In the genomic region with DNA sequence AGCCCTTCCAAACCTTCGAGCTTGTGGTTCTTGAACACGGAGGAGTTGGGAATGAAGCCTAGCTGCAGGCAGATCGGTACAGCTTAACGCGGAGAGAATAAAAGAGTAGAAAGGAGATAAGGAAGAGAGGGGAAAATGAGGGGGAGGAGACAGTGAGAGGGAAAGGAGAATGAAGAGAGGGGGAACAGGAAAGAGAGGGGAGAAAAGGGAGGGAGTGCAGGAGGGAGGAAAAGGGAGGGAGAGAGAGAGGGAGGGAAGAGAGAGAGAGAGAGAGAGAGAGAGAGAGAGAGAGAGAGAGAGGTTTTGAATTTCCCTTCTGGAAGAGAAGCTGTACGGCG, we compare ENCODE assay signal across 8 mouse cellular contexts. TPM values are rescaled to one million over a fixed set of nuclear protein-coding genes. Genes with fewer than 3 reads are reported as not detected.
DNase-seq lines count a peak whose midpoint lies in the region; ATAC-seq and TF ChIP-seq lines count a peak whose summit lies in the region.

A gene (plus strand): TSS at position 301 of the 338 bp plus-strand sequence.

- no peak for TF ChIP-seq CTCF in kidney, adult 2 months (conservative IDR thresholded peaks at IDR 0.05; ENCODE audit: insufficient read depth, insufficient read length, low read depth, low read length)

- H3K9me3 ChIP-seq in hindbrain, embryonic 16.5 days (ENCODE audit: control insufficient read depth, low read length): no peaks in the 10 kb centered on the region
- H3K9me3 ChIP-seq in midbrain, embryonic 12.5 days: no peaks in the 10 kb centered on the region

- WGBS in kidney, adult 2 months: 6% methylated on average over 7 of the region's 7 CpGs
- WGBS in hindbrain, embryonic 16.5 days: 3% methylated on average over 7 of the region's 7 CpGs
- 1% methylated on average over 7 of the region's 7 CpGs for WGBS in midbrain, embryonic 12.5 days

- H3K27me3 ChIP-seq in kidney, adult 2 months (replicated peaks; ENCODE audit: control insufficient read depth, insufficient read depth, low read length): no peaks in the 10 kb centered on the region; the same call in 1 of the 2 replicates
- 0 out of 2 replicates have a peak, but pooled peaks cover 4% of the 10 kb centered on the region for H3K27me3 ChIP-seq in hindbrain, embryonic 16.5 days (replicated peaks; ENCODE audit: control insufficient read depth, insufficient read depth, low read length)
- peaks cover 22% of the 10 kb centered on the region for H3K27me3 ChIP-seq in midbrain, embryonic 12.5 days

- H3K4me2 ChIP-seq in hindbrain, embryonic 16.5 days (ENCODE audit: low read length): peak within 1 kb of the TSS; percentile 65
- peak within 1 kb of the TSS; percentile 83 for H3K4me2 ChIP-seq in midbrain, embryonic 12.5 days (replicated peaks)

- no peaks in the 10 kb centered on the region for H3K36me3 ChIP-seq in kidney, adult 2 months (ENCODE audit: control insufficient read depth, insufficient read depth, low read length)
- no peaks in the 10 kb centered on the region for H3K36me3 ChIP-seq in hindbrain, embryonic 16.5 days (ENCODE audit: control insufficient read depth, insufficient read depth, low read length)
- no peaks in the 10 kb centered on the region for H3K36me3 ChIP-seq in midbrain, embryonic 12.5 days

- DNase-seq in kidney, adult 2 months: no peak
- no peak for DNase-seq in kidney, postnatal 4 days
- no peak for DNase-seq in adrenal gland, postnatal 4 days (ENCODE audit: low spot score in 2 of 2)
- no peak for DNase-seq in T-cell, adult 2 months (ENCODE audit: low spot score)
- DNase-seq in frontal cortex, postnatal 36 days (ENCODE audit: low spot score in 2 of 2): no peak
- no peak for DNase-seq in c-Kit-positive CD71-positive TER-119-positive erythroid progenitor cells, embryonic 14.5 days (ENCODE audit: low spot score)

- H3K4me3 ChIP-seq in kidney, adult 2 months (ENCODE audit: insufficient read depth, low read depth, low read length): no peak within 1 kb of the TSS
- H3K4me3 ChIP-seq in hindbrain, embryonic 16.5 days (ENCODE audit: low read length): peak within 1 kb of the TSS; percentile 51
- H3K4me3 ChIP-seq in midbrain, embryonic 12.5 days: peak within 1 kb of the TSS; percentile 52

- no peak for TF ChIP-seq POLR2A in kidney, adult 2 months (IDR thresholded peaks at IDR 0.05; ENCODE audit: low read depth, low read length)

- no peak within 1 kb of the TSS for H3K27ac ChIP-seq in kidney, adult 2 months (ENCODE audit: insufficient read depth, low read depth, low read length)
- peak within 1 kb of the TSS; percentile 83 for H3K27ac ChIP-seq in hindbrain, embryonic 16.5 days (ENCODE audit: low read depth, low read length)
- peak within 1 kb of the TSS; percentile 86 for H3K27ac ChIP-seq in midbrain, embryonic 12.5 days (replicated peaks)

- peak; percentile 4; the same call in 1 of the 2 replicates for ATAC-seq in hindbrain, embryonic 16.5 days
- no peak for ATAC-seq in midbrain, embryonic 12.5 days (ENCODE audit: low FRiP score, low read depth)

- H3K4me1 ChIP-seq in kidney, adult 2 months (ENCODE audit: control insufficient read depth, insufficient read depth, low read length): no peaks in the 10 kb centered on the region
- peaks cover 29% of the 10 kb centered on the region for H3K4me1 ChIP-seq in hindbrain, embryonic 16.5 days (ENCODE audit: control insufficient read depth, insufficient read depth, low read depth, low read length)
- H3K4me1 ChIP-seq in midbrain, embryonic 12.5 days: peaks cover 48% of the 10 kb centered on the region

- peak within 1 kb of the TSS; percentile 73 for H3K9ac ChIP-seq in hindbrain, embryonic 16.5 days (ENCODE audit: low read depth, low read length)
- peak within 1 kb of the TSS; percentile 66 for H3K9ac ChIP-seq in midbrain, embryonic 12.5 days (replicated peaks)

RNA-seq across cellular contexts. Expression of the gene that starts here (rescaled TPM):
- 11.8 and 15.5 TPM in 2 replicates for polyA plus RNA-seq in kidney, adult 2 months (2012; rRNA removed)
- 10 to 100 TPM; 46.3 to 50.4 TPM for total RNA-seq in adrenal gland, postnatal 4 days (2021)
- 36.6 and 41.9 TPM in 2 replicates for polyA plus RNA-seq in hindbrain, embryonic 16.5 days (2015; fragmentation: Nextera tagmentation; extraction: Ambion mirVana)
- polyA plus RNA-seq in midbrain, embryonic 12.5 days (2016; fragmentation: Nextera tagmentation; extraction: Ambion mirVana): 22.0 and 22.6 TPM in 2 replicates
